Mouse (Mus musculus) ES-E14 (cell line): ENCODE measurements at regions not wholly inside any gene's neighbourhood (a gene's known extent, or its start where the extent isn't known, plus 50 kb on each side); places are given as distances from the start of the nearest gene placed in this dataset.

Experiments
- HCFC1 ChIP-seq: IDR thresholded peaks from 2 replicates; pipeline ENCODE4 v1.6.1; 2012; ENCODE audit warnings: low read length, inconsistent platforms, borderline replicate concordance; ENCODE audit not compliant: insufficient read depth
- MAFK ChIP-seq: IDR thresholded peaks from 2 replicates; pipeline ENCODE4 v1.6.1; 2014; ENCODE audit warnings: mild to moderate bottlenecking, low read depth, low read length, inconsistent platforms; ENCODE audit not compliant: insufficient read depth
- ZNF384 ChIP-seq: IDR thresholded peaks from 2 replicates; pipeline ENCODE4 v1.6.1; 2012; ENCODE audit warnings: low read depth, low read length, inconsistent platforms

DNA sequence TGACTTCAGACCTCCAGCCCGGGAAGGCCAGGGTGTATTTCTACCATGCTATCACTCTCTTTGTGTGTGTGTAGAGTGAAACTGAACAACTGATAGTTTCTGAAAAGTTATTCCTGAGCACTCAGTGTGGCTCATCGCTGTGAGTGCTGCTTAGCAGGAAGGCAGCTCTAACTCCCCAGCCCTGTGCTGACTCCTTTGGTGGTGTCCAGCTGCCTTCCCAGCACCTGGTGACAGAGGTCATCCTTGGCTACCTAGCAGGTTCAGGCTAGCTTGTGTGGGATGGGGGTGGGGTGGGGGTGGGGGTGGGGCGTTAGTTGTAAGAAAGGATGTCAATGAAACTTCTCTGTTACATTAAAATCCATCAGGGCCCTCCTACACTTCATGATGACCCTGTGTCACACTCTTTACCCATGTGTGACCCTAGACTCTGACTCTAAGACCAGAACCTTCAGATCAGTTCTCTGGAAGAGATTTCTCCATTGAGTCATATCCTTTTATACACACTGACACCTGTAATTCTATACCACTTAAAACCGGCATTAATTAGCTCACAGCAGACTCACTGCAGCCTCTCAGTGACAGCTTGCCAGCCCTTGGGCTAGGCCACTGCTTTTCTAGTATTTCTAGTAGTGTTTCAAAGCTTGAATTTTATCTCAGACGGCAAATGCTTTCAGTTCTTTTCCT is 78.1 kb upstream of the Zfp644 start:
- TF ChIP-seq MAFK: no peak
- TF ChIP-seq HCFC1: no peak
- no peak for TF ChIP-seq ZNF384
